Mouse (Mus musculus) kidney, postnatal 25 days (tissue): ENCODE data around the gene Vamp2.

Experiments
- DNase-seq, 2 experiments: peaks; one replicate each; pipeline ENCODE4 v3.0.0; 2021; ENCODE audit warnings: mixed read lengths in 2 of 2

Vamp2 gene

DNA sequence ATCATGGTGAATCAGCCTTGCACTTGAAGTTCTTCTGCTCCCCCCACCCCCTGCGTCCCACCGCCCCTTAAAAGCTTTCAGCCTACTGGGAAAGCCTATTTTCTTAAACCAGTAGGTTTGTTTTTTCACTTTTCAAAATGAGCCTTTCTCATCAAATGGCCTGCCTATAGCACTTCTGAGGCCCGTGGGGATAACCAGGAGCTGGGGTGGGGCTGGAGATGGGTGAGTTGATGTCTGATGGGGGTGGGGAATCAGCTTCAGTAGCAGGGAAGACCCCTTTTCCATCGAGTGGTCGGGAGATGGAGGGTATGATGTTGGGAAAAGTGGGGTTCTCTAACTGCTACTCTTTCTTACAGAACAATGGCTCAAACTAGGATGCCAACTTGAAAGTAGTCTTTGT lies 28.6 kb downstream of the Vamp2 start:
- peak in 1 of 2 experiments; percentile 27 for DNase-seq

DNA sequence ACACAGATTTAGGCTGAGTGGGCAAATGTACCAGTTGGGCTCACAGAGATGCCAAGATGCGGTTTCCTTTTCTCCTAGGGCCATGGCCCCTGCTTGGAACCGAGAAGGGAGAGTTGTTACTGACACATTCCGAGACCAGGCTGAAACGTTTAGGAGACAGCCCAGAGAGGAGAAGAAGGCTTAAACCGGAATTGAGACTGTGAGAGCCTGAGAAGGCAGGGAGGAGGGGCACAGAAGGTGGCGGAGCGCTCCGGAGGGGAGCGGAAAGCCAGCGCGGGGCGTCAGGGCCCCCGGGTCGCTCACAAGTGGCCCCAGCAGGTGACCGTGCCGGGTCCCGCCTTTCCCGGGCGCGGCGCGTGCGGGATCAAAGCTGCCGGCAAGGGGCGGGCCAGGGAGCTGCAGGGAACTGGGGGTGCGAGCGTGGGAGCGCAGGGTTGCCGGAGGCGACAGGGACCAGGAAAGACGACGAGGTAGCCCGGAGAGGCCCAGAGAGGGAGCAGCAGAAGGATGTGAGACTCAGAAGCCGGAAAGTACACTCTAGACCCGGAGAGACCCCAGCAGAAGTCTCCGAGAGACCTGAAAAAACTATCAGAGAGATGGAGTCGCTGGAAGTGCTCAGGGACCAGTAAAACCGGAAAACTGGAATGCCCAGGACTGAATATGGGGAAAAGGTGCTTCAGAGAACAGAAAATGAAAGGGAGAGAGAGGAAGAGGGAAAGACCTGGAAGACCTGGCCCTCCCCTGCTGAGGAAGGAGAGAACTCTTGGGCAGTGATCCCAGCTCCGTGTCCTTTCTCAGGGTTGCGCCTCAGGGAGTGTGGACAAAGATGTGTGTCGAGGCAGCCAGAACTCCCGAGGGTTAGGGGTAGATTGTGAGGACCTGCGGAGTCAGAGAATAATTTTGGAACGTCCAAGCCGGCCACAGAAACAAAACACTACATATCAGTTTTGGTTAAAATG lies 29.7 kb downstream of the Vamp2 start:
- DNase-seq = peak; percentile 53 to 84

DNA sequence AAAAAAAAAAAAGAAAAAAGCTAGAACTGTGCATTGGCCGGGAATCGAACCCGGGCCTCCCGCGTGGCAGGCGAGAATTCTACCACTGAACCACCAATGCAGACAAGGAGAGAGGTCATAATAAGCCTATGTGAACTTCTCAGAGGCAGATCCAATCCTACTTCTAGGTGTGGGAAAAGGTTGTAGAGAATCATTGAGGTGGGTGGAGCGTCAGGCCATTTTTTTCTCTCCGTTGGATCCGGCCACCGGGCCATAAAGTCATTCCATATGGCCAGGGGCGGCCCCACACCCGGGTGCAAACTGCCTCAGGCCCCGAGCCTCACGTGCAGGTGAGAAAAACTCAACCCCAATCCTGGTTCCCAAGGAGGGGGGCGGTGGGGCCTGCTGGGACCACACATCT lies 30.5 kb downstream of the Vamp2 start:
- DNase-seq = peak; percentile 78 to 93

DNA sequence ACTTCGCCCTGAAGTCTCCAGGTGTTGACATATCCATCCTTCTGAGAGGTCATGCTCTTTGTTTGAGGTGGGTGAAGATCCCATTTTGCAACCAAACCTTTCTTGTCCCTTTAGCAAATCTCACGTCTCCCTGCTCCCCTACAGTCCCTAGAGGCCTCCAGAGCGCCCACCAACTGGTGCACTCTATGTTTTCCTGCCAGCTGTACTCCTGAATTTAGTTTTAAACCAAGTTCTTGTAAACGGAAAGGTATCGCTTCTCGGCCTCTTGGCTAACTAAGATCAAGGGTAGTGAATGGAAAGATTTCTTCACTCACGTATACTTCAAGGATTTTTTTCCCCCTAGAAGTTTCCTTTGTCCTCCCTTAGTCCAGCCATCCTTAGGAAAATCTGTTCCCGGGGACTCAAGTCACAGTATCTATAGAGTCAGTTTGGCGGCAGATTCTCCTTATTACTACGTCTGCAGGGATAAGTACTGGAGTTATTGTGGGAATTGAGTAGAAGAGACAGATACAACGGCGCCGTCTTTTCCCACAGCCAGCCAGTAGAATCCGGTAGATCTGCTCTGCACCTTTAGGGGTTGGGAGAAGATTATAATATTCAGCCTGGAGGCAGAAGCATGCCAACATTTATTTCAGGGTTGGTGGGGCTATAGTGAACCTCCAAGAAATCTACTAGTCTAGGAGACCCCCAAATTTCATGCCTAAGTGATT lies 31.3 kb downstream of the Vamp2 start:
- peak in 1 of 2 experiments; percentile 17 for DNase-seq

DNA sequence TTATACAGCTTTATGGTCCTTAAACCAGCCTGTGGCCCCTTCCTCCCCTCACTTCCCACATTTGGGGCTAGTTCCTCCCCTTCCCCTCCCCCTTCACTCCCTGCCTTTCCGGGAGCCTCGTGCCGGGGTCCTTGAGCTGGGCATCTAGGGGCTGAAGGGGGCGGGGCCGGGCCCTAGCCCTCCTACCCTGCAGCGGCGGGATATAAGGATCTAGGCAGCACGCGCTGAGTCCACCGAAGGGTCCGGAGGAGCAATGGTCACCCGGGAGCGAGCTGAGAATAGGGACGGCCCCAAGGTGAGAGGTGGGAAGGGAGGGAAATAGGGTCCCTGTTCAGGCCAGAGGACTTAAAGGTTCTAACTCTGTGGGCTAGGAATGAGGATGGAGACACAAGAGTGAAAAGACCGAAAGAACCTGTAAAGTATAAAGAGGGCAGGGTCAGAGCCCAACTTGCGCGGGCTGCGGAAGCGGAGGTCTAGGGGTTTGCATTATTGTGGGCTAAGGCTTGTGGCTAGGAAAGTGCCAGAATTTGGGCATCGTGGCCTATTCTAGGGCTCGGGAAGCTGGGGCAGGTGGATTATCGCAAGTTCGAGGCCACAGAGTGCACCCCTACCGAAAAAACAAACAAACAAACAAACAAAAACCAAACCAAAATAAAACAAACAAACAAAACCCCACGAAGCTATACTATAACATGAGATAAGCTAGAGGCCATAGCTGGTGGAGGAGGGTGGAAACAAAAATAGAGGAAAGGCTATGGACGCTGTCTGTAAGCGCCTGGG lies 32.1 kb downstream of the Vamp2 start, which contains the start of gene Hes7:
Hes7 (plus strand) TSS at position 184 of the 780 bp plus-strand sequence.
- DNase-seq = peak in 1 of 2 experiments; percentile 64

DNA sequence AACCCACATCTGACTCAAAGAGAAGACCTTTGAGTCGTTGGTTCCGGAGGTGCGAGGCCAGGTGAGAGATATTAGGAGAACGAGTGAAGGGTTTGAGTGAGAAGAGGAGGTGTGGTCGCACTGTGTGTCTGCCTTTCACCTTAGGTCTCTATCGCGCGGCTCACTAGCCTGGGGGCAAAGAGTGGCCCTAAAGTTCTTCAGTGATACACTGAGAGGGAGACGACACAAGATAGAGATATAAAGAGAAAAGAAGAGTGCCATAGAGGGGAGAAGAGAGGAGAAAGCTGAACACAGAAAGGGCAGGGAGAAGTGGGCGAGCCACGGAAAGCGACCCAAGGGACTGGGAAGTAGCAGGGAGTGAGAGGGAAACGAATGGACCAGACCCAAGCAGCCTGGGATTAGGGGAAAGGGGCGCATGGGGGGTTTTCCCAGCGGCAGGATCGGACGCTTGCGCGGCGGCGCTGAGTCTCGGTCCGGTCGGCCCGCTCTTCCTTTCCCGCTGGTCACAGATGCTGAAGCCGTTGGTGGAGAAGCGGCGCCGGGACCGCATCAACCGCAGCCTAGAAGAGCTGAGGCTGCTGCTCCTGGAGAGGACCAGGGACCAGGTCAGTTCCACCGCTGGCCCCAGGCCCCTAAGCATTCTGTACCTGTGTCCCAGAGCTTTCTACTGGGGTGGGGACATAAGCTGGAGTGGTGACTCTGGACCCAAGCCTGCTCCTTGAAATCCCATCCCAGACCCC lies 32.9 kb downstream of the Vamp2 start:
- peak; percentile 45 to 59 for DNase-seq

DNA sequence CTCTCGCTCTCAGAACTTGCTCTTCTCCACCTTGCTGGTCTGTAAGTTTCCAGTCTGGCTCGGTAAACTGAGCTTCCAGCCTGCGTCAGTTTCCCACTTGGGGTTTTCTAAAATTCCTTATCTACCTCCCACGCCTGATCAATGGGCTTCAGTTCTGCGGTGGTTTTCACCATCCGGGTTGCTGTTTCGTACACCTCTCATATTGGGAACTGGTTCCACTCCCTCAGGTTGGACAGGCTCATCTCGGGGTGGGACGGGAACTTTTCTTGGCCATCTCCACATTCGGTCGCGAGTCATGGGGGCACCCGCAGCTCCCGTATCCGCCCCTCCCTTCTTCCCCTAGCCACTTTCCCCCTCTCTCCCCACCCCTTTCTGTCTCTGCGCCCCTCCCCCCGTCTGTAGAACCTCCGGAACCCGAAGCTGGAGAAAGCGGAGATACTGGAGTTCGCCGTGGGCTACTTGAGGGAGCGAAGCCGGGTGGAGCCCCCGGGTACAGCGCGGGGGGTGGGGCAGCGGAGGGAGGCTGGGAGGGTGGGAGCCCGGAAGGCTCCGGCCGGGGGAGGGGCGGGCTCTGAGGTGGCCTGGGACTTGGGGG lies 33.5 kb downstream of the Vamp2 start:
- peak in 1 of 2 experiments; percentile 50 for DNase-seq

DNA sequence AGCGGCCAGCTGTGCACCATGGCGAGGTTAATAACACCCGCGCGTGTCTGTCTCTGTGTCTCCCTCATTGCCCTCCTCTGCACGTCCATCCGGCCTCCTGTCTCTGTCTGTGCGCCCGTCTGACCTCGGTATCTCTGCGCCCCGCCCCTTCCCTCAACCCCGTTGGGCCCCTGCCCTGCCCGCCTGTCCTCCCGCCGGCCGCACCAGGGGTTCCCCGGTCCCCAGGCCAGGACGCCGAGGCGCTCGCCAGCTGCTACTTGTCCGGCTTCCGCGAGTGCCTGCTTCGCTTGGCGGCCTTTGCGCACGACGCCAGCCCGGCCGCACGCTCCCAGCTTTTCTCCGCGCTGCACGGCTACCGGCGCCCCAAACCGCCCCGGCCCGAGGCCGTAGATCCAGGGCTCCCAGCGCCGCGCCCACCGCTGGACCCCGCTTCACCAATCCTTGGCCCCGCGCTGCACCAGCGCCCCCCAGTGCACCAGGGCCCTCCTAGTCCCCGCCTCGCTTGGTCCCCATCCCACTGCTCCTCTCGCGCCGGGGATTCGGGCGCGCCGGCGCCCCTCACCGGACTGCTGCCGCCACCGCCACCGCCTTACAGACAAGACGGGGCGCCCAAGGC lies 34.2 kb downstream of the Vamp2 start, which contains the start of gene 9130213A22Rik:
9130213A22Rik (minus strand) TSS at position 254 of the 616 bp plus-strand sequence.
- DNase-seq = peak; percentile 85 to 93

DNA sequence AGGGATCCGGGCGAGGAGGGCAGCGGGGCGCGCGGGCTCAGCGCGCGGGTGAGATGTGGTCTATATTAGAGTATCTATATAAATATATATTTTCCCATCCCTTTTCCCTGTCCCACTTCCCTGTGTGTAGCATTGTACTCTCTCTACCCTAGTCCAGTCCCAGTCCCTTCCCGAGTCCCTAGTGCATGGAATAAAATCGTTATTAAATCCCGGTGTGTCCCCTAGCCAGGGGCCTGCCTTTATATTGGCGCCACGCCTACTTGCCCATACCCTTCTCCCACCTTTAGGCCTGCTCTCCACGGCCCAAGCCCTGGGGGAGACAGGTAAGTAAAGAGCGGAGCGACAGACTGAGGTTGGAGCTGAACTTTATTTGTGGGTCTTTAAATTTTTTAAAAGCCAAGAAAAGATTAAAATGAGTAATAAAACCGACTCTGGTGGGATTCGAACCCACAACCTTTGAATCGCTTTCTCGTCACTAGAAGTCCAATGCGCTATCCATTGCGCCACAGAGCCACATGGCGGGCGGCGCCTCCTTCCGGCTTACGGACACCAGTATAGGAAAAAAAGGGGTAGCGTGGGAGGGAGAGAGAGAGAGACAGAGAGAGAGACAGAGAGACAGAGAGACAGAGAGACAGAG lies 34.9 kb downstream of the Vamp2 start:
- peak; percentile 91 to 92 for DNase-seq

DNA sequence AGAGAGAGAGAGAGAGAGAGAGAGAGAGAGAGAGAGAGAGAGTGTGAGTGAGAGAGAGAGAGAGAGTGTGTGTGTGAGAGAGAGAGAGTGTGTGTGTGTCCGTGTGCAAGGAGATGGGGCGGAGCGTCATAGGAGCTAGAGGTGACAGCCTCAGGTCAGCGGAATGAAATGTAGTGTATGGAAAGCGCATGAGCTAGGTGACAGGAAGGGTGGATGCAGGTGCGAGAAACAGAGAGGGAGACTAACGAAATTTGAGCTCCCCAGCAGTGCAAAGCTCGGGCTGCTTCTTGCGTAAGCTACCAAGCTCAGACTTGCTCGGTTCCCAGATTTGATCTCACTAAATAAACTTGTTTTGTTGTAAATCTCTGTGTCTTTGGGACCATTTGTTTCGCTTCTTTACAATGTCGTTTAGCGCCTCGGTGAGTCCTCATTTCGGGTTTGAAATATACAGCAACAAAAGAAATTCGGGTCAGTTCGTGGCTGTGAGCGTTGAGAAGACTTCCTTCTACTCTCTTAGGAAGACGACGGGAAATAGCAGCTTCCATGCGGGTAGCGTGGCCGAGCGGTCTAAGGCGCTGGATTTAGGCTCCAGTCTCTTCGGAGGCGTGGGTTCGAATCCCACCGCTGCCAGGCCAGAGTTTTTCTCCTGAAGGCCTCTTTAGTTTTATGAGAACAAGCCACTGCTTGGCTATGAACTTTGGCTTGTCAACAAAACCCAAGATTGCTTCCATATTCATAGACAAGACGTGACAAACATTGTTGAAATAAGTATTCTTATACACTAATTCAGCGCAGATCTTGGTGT lies 35.6 kb downstream of the Vamp2 start:
- peak; percentile 90 to 94 for DNase-seq

DNA sequence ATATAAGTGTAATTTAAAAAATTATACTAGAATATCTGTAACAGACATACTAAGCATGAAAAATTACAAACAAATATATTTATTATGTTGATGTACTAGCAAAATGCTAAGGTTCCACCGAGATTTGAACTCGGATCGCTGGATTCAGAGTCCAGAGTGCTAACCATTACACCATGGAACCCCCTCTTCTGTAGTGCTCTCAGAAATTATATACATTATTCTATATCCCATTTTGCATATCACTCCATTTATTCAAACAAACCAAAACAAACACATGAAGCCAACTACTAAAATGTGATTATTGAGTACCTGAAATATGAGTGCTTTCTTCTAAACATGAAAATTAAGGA lies 36.2 kb downstream of the Vamp2 start:
- peak; percentile 62 to 81 for DNase-seq

DNA sequence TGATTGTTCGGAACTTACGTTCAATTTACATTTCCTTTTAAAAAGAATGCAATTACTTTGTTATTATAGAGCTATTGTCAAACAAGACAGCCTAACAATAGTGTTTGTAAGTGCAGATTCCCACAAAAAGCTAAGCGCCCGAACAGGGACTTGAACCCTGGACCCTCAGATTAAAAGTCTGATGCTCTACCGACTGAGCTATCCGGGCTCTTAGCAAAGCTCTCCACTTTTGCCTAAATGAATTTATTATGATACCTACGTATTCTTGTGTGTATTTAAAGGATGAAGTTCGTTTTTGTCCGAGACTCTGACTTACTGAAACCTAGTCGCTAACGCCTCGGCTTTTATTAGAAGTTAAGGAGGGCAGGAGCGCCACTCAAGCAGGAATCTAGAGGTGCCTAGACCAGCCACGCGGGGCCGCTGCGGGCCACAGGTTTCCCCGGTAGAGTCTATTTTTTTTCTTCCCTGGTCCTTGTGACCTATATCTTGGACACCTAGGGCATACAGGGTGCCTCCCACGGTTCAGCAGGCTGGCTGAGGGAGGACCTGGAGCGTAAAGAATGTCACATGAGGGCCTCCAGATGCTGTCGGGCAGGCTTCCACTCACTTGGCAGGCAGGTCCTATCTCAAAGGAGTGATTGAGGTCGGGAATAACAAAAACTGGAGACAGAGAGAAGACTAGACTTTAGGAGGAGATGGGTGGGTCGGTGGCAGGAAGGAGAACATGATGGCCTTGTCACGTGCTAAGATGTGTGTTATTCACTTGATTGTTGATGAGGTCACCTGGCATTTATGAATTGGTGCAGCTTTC lies 37.0 kb downstream of the Vamp2 start:
- DNase-seq = peak; percentile 89

DNA sequence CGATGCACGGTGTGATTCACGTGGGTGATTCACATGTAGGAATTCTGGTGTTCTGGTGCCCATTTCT lies 37.4 kb downstream of the Vamp2 start, which contains the start of gene Aloxe3:
Aloxe3 (plus strand) TSS at position 45 of the 67 bp plus-strand sequence.
- no peak for DNase-seq

DNA sequence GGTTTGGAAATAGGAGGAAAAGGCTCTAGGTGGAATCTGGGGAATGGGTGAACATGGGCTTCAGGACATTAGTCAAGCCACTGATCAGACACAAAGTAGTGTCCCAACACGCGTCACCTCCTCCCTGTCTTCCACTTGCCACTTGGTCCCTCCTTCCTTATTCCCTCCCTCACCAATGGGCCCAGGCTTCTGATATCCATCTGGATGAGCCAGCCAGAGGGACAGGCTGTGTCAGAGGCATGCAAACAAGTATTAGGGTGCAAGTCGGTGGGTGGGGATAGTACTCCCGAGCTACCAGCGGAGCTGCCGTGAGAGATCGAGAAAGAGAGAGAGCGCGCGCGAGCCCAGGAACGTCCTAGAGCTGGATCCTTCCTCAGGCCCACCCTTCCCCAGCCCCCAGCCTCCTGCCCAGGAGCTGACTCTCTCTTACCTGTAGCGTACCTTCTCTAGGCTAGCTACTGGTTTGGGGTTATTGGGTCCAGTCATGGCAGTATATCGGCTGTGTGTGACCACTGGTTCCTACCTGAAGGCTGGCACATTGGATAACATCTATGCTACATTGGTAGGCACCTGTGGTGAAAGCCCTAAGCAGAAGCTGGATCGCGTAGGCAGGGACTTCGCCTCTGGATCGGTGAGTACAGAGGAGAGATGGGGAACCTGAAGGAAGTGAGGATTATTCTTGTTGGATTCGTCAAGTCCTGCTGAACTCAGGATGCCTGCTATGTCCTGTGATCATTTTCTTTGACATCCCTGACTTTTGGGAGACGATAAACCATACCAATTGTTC lies 37.8 kb downstream of the Vamp2 start:
- no peak for DNase-seq

DNA sequence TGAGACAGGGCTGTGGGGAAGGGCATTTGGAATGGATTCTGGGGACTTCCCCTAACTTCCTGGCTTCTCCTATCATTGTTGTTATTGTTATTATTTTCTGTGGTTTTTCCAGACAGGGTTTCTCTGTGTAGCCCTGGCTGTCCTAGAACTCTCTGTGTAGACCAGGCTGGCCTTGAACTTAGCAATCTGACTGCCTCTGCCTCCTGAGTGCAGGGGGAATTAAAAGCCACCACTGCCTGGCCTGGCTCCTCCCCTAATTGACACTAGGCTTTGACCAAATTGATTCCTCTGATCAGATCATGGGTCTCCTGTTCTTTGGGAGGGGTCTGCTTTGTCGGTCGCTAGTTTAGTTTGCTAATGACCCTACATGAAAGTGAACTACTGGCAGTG lies 38.4 kb downstream of the Vamp2 start:
- DNase-seq = no peak

DNA sequence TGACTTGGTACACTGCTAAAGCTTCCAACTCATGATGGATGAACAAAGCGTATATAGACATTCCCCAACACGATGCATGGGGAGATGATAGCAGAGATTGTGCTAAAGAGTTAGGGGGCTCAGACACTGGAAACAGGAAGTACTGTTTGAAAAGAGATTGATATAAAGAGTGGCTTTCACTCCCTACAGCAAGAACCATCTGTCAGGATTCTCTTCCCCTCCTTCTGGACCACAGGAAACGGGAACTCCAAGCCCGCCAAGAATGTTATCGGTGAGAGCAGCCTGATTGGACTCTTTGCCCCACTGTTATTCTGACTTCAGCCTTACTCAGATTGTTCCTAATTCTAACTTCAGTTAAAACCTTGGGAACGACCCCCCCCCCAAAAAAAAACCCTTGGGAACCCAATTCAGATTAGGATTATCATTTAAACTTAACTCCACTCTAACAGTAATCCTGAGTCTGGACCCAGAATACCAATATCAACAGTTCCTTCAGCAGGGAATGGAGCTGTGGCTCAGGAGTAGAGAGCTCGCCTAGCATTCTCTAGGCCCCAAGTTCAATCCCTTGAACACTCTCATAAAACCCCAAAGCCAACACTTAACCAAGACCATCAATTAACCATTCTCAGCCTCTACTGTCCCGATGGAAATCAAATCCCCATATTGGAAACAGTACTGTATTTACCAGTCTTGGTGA lies 40.3 kb downstream of the Vamp2 start:
- DNase-seq = no peak

DNA sequence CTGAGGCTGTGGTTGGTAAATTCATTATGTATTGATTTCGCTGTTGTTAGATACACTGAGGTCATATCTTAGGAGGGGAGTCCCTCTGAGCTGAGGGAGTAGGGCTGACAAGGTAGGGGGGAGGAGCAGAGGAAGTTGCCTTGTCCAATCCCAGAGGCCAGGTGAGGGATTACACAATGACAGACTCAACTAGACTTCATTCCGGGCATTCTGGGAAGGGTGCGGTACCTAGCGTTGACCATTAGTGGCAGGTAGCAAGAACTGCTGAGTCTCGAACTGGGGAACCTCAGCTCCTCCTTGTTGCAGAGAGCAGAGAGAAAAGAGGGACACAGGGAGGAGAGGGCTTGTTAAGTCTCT lies 45.3 kb downstream of the Vamp2 start:
- no peak for DNase-seq

DNA sequence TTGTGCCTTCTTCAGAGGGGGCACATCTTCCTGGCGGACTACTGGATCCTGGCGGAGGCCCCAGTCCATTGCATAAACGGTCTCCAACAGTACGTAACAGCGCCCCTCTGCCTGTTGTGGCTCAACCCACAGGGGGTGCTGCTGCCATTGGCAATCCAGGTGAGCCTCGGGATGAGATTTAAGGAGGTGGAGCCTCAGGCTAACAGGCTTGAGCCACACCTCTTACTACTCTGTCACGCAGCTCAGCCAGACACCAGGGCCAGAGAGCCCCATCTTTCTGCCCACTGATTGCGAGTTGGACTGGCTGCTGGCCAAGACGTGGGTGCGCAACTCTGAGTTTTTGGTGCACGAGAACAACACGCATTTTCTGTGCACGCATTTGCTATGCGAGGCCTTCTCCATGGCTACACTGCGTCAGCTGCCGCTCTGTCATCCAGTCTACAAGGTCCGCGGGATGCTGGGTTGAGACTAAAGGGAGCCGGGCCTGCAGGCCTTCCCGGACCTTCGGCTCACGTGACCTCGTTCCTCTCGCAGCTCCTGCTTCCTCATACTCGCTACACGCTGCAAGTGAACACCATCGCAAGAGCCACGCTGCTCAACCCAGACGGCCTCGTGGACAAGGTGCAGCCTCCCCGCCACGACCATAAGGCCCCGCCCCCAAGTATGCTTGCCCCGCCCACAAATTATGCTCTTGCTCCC lies 45.8 kb downstream of the Vamp2 start:
- DNase-seq = peak; percentile 60 to 71
